Mouse (Mus musculus) lung, embryonic 15.5 days (tissue): ENCODE measurements around the gene Gda. TPM values are rescaled to one million over a fixed set of nuclear protein-coding genes. Genes with fewer than 3 reads are reported as not detected.

Experiments
- ATAC-seq: fragments of 200-750 bp; cut with Nextera tagmentation; 2 replicates; pipeline ENCODE4 v1.8.0; 2017; ENCODE audit warnings: moderate number of reproducible peaks, borderline replicate concordance; ENCODE audit not compliant: low FRiP score, low TSS enrichment; ENCODE audit errors: extremely low read depth
- H3K27ac ChIP-seq: fragments of 300-500 bp; sonication (generic); 2 replicates; pipeline ENCODE4 v1.5.1; 2015; ENCODE audit warnings: moderate library complexity, mild to moderate bottlenecking, inconsistent platforms
- H3K27me3 ChIP-seq: fragments of 300-500 bp; sonication (generic); 2 replicates; pipeline ENCODE4 v1.6.1; 2015; ENCODE audit warnings: inconsistent platforms
- H3K36me3 ChIP-seq: fragments of 300-500 bp; sonication (generic); 2 replicates; pipeline ENCODE4 v1.6.1; 2015; ENCODE audit warnings: inconsistent platforms
- H3K4me1 ChIP-seq: fragments of 300-500 bp; sonication (generic); 2 replicates; pipeline ENCODE4 v1.6.1; 2015; ENCODE audit warnings: inconsistent platforms
- H3K4me2 ChIP-seq: fragments of 300-500 bp; sonication (generic); 2 replicates; pipeline ENCODE4 v1.6.1; 2015; ENCODE audit warnings: inconsistent platforms, mild to moderate bottlenecking, moderate library complexity
- H3K4me3 ChIP-seq: fragments of 300-500 bp; sonication (generic); 2 replicates; pipeline ENCODE4 v1.5.1; 2015; ENCODE audit warnings: mild to moderate bottlenecking, inconsistent platforms
- H3K9ac ChIP-seq: fragments of 300-500 bp; sonication (generic); 2 replicates; pipeline ENCODE4 v1.6.1; 2015; ENCODE audit warnings: inconsistent platforms
- H3K9me3 ChIP-seq: fragments of 300-500 bp; sonication (generic); 2 replicates; pipeline ENCODE4 v1.6.1; 2016; ENCODE audit warnings: inconsistent platforms
- WGBS: fragments of 180-500 bp; shearing (Covaris S2); methylation state at CpG from one replicate; pipeline ENCODE4 v1.1.7; 2015; 5-methylcytosine and 5-hydroxymethylcytosine counted together
- polyA plus RNA-seq: library from polyadenylated mRNA; unstranded; fragments of >200 nt; fragmentation: Nextera tagmentation; extraction: Ambion mirVana; gene quantifications from 2 replicates; pipeline ENCODE4 v1.2.1, GENCODE M21; 2015

The Gda gene
- 0.38 and 0.50 TPM in 2 replicates for polyA plus RNA-seq

DNA sequence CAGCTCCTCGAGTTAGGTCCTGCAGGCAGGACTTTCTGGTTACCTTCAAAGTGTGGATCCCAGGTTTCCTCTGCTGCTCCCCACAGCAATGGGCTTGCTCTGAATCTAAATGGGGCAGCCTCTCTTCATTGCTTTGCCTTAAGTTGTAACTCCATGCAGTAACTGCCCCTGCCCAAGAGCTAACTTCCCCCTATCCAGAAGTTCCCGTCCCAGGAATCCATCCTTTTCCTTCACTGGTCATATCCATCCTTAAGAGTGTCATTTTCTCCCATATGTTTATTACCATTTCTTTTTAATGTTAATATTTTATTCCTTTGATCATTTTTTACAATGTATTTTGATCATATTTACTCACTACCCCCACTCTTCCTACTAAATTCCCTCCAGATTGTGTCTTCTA lies at the start of gene Gda:
Gene Gda, minus strand, starts transcription at position 101 of the 400 bp plus-strand sequence.
- Histone ChIP-seq H3K27ac (no peak within 1 kb of the TSS), H3K4me2 (peak within 1 kb of the TSS; percentile 82), H3K36me3 (no peaks in the 10 kb centered on the region), H3K9ac (0 out of 2 replicates have a peak within 1 kb of the TSS, but pooled peaks have one; percentile 22), H3K4me3 (peak within 1 kb of the TSS; percentile 35), H3K9me3 (no peaks in the 10 kb centered on the region), H3K27me3 (peaks cover 26% of the 10 kb centered on the region), H3K4me1 (no peaks in the 10 kb centered on the region)
- WGBS, result 43% methylated on average over 2 of the region's 2 CpGs
- ATAC-seq, result no peak

DNA sequence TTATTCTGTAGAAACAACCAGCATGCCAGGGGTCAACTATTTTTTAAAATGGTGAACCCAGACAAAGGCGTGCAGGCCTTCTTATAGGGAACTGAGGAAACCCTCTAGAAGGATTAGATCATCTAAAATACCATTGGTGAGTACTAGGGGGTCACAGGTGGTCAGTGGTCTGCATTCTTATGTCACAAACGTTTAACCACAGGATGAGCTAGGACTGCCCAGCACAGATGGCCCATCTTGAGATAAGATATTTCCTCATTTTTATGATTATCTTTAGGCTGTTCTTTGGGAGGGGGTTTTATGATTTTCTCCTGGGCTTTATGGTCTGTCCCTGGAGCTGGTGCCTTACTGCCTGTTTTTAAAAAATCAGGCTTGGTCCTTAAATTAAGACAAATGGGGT lies 47.0 kb upstream of the Gda start:
- H3K27ac ChIP-seq, result no peak overlapping the region
- no peak overlapping the region for H3K9ac ChIP-seq
- H3K4me2 ChIP-seq, result no peak overlapping the region
- WGBS, result 63% methylated on average over 2 of the region's 2 CpGs
- no peaks in the 10 kb centered on the region for H3K36me3 ChIP-seq
- no peaks in the 10 kb centered on the region for H3K4me1 ChIP-seq
- H3K27me3 ChIP-seq, result no peaks in the 10 kb centered on the region
- H3K4me3 ChIP-seq, result no peak overlapping the region
- ATAC-seq, result no peak
- no peaks in the 10 kb centered on the region for H3K9me3 ChIP-seq

DNA sequence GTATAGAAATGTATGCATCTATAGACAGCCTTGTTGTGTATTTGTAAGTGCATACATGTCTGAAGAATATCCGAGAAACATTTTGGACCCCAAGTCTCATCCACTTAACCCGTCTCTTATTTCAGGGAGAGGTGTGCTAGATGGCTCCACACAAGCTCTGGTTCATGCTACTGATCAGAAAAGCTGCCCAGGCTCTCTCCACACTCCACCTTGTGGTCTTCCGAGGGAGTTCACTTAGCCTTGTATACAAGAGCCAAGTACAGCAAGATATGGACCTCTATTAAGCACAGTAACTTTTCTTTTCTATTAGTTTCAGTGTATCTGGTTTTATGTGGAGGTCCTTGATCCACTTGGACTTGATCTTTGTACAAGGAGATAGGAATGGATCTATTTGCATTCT lies 36.9 kb upstream of the Gda start:
- ATAC-seq, result no peak
- Histone ChIP-seq H3K9ac (no peak overlapping the region), H3K27ac (no peak overlapping the region), H3K4me3 (no peak overlapping the region), H3K36me3 (no peaks in the 10 kb centered on the region), H3K9me3 (no peaks in the 10 kb centered on the region), H3K27me3 (no peaks in the 10 kb centered on the region), H3K4me2 (no peak overlapping the region), H3K4me1 (no peaks in the 10 kb centered on the region)
- WGBS, result 35% methylated on average over 3 of the region's 3 CpGs

DNA sequence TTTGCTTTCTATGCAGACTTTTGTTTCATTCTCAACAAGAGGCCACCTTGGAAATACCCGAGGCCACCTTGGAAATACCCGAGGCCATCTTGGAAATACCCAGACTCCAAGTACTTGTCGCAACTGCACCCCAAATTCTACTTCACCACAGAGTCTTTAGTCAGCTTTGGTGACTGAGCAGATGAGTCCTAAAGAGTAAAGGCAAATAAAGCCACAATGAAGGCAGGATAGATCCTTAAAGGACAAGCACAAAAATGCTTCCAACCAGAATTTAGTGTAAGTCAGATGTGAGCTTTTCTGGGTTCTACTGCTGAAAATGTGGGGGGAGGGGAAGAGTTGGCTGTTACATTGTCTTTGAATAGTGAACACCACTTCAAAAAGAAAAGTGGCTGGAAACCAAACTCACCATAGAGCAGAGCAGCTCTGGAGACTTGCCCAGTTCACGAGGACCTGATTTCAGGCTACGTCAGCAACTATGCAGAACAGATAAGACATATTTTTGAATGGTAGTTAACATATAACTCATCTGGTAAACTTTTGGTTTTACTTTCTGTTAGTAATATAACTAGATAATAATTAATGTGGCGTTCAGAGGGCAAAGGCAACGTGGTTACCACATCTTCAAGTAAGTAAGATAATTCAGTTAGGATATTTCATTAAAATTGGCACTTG lies 34.5 kb upstream of the Gda start:
- no peaks in the 10 kb centered on the region for H3K9me3 ChIP-seq
- ATAC-seq, result no peak
- no peak overlapping the region for H3K4me3 ChIP-seq
- H3K4me2 ChIP-seq, result no peak overlapping the region
- no peaks in the 10 kb centered on the region for H3K27me3 ChIP-seq
- H3K4me1 ChIP-seq, result no peaks in the 10 kb centered on the region
- H3K27ac ChIP-seq, result no peak overlapping the region
- no peak overlapping the region for H3K9ac ChIP-seq
- 67% methylated on average over 7 of the region's 7 CpGs for WGBS
- no peaks in the 10 kb centered on the region for H3K36me3 ChIP-seq

DNA sequence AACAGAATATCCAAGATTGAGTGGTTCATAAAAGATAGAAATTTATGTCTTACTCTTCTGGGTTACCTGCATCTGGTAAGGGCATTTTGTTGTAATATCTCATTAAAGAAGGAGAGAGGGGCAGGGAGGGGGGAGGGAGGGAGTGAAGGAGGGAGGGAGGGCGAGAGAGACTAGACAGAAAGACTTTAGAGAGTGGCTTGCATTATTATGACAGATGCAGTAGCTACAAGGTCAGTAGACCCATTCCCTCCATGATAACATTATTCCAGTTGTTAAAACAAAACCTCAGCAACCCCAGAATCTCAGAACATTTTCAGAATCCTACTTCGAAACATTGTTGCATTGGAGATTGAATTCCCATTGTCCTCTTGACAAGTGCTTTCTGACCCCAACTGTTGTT lies 33.9 kb upstream of the Gda start:
- H3K36me3 ChIP-seq, result no peaks in the 10 kb centered on the region
- no peak overlapping the region for H3K4me3 ChIP-seq
- no peak overlapping the region for H3K27ac ChIP-seq
- WGBS, result 78% methylated on average over 2 of the region's 2 CpGs
- no peak overlapping the region for H3K4me2 ChIP-seq
- no peaks in the 10 kb centered on the region for H3K27me3 ChIP-seq
- no peaks in the 10 kb centered on the region for H3K4me1 ChIP-seq
- no peak for ATAC-seq
- no peak overlapping the region for H3K9ac ChIP-seq
- no peaks in the 10 kb centered on the region for H3K9me3 ChIP-seq

DNA sequence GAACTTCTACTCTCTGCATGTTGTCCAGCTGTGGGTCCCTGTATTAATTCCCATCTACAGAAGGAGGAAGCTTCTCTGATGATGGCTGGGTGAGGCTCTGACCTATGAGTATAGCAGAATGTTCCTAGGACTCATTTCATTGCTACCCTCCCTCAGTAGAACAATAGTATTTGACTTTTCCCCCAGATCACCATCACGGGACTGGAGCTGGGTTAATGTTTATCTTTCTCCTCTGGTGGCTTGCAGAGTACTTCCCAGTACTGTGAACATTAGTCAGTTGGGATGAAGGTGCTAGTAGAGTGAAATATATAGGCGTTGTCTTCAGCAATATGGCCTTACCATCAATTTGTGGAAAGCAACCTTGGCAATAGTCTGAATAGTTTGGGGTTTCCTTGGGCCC lies 31.5 kb upstream of the Gda start:
- Histone ChIP-seq H3K4me3 (no peak overlapping the region), H3K27me3 (no peaks in the 10 kb centered on the region), H3K36me3 (no peaks in the 10 kb centered on the region), H3K4me1 (no peaks in the 10 kb centered on the region), H3K27ac (no peak overlapping the region), H3K4me2 (no peak overlapping the region), H3K9me3 (no peaks in the 10 kb centered on the region), H3K9ac (no peak overlapping the region)
- ATAC-seq, result no peak
- 50% methylated on average over 2 of the region's 2 CpGs for WGBS

DNA sequence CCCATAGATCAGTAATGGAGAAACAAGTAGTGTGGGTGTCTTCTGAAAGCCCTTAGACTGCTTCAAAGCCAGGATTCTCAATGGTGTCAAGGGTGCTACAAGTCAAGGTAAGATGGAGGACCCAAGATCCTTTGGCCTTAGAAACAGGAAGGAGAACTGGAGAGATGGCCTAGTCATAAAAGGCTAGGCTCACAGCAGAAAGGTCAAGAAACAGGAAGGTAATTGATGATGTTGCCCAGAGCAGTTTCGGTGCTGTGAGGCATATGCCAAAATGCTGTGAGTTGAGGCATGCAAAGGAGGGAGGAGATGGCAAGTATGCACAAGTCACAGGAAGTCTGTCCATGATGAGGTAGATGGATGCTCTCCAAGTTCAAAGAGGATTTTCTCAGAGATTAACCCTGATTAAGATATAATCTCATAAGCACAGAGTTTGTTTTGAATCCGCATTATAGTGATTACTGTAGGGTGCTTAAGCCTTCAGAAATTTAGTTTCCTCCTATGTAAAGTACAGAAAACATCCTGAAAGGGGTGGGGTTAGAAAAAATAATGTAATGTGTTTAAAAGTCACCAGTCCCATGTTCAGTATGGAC lies 26.2 kb upstream of the Gda start:
- H3K4me2 ChIP-seq, result no peak overlapping the region
- no peak overlapping the region for H3K27ac ChIP-seq
- no peaks in the 10 kb centered on the region for H3K36me3 ChIP-seq
- H3K9ac ChIP-seq, result no peak overlapping the region
- no peaks in the 10 kb centered on the region for H3K27me3 ChIP-seq
- no peaks in the 10 kb centered on the region for H3K4me1 ChIP-seq
- H3K9me3 ChIP-seq, result no peaks in the 10 kb centered on the region
- 89% methylated on average over 2 of the region's 2 CpGs for WGBS
- H3K4me3 ChIP-seq, result no peak overlapping the region
- no peak for ATAC-seq

DNA sequence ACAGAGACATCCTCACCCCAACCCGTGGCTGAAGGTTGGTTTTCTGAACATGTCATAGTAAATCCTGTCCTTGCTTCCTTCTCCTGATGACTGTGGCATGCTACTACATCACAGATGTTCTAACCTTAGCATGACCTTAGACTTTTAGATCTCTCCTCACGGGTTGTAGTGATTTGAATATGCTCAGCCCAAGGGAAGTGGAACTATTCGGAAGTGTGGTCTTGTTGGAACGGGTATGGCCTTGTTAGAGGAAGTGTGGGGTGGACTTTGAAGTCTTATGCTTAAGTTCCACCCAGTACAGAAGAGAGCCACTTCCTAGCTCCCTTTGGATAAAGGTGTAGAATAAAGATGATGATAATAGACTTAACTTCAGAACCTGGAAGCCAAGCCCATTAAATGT lies 22.6 kb upstream of the Gda start:
- no peak overlapping the region for H3K9ac ChIP-seq
- H3K36me3 ChIP-seq, result no peaks in the 10 kb centered on the region
- no peak overlapping the region for H3K4me3 ChIP-seq
- H3K9me3 ChIP-seq, result no peaks in the 10 kb centered on the region
- WGBS, result 56% methylated on average over 4 of the region's 4 CpGs
- no peaks in the 10 kb centered on the region for H3K4me1 ChIP-seq
- H3K27me3 ChIP-seq, result no peaks in the 10 kb centered on the region
- ATAC-seq, result no peak
- no peak overlapping the region for H3K4me2 ChIP-seq
- H3K27ac ChIP-seq, result no peak overlapping the region

DNA sequence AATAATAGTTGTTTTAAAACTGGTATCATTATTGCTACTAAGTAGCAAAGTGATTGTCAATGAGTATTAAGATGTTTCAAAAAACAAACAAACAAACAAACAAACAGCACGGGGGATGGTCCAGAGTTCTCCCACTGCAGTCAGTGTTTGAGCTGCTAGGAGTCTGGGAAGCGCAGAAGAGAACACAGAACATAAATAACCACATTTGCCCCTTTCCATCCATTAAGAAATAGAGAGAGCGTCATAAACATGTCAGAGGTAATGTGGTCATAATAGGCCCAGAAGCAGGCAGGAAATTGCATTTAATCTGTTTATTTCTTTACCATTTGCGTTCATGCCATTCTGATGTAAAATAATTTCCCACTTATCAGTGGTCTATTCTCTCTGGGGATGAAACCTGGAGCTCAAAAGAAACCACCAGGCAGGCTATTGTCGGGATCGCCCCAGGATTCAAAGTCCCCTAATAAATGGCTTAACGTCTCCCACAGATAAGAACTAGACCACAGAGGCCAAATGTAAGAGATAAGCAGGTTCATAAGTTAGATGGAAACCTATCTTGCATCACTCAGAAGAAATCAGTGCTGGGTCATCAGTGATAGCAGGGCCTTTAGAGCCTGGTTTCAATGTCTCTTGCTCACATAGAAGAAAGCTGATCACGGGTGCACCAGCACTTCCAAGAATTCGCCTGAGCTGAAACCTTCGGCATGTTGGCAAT lies 20.7 kb upstream of the Gda start:
- 74% methylated on average over 10 of the region's 10 CpGs for WGBS
- H3K36me3 ChIP-seq, result no peaks in the 10 kb centered on the region
- H3K27ac ChIP-seq, result no peak overlapping the region
- no peaks in the 10 kb centered on the region for H3K27me3 ChIP-seq
- H3K4me2 ChIP-seq, result no peak overlapping the region
- no peak overlapping the region for H3K4me3 ChIP-seq
- no peaks in the 10 kb centered on the region for H3K4me1 ChIP-seq
- H3K9ac ChIP-seq, result no peak overlapping the region
- H3K9me3 ChIP-seq, result no peaks in the 10 kb centered on the region
- ATAC-seq, result no peak

DNA sequence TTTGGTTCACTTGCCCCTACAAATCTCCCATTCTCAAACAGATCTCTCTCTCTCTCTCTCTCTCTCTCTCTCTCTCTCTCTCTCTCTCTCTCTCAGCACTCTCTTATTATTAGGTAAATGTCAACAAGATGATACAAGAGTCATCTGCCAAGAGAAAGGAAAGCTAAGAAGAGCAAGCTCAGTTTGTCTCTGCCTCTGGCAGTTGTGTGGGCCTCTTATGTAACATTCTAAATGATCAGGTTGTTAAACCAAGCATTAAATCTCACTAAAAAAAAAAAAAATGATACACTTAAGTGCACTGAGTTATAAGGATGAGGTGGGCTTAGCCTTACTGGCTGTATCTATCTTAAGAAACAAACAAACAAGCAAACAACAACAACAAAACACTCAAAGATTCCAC lies 18.1 kb upstream of the Gda start:
- Histone ChIP-seq H3K36me3 (no peaks in the 10 kb centered on the region), H3K27ac (no peak overlapping the region), H3K4me3 (no peak overlapping the region), H3K9me3 (no peaks in the 10 kb centered on the region), H3K27me3 (no peaks in the 10 kb centered on the region), H3K4me1 (no peaks in the 10 kb centered on the region), H3K9ac (no peak overlapping the region), H3K4me2 (no peak overlapping the region)
- no peak for ATAC-seq

DNA sequence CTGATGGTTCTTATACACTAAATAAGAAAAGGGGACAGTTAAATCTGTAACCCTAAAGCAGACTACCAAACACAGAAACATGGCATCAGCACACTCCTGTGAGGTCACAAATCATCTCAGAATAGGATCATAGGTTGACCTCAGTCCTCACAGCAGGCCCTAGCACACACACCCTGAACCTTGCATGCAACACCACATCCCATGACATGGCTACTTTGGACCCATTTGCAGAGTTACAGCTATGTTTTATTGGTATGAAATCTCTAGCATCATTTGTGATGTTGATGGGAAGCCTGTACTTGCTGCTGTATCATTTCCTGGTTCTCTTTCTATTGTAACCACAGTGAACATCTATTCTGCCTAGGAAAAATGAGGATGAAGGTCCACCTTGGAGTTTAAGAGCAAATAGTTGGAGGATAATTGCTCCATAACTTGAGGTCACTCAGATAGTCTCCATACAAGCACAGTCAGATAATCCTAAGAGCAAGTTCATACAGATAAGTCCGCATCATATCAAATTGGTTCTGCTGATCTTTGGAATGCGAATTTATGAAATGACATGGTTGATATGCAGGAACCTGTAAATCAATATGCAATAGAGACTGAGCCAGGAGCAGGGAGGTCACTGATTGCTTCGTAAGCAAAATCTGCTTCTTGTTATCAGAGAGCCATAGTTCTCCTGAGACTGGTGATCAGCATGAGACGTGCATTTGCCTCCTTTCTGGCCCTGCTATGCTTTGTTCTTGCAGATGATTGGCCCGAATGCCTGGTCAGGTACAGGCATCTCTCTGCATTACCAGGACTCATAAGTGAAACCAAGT lies 14.1 kb upstream of the Gda start:
- Histone ChIP-seq H3K27ac (no peak overlapping the region), H3K27me3 (no peaks in the 10 kb centered on the region), H3K4me2 (no peak overlapping the region), H3K4me3 (no peak overlapping the region), H3K9ac (no peak overlapping the region), H3K9me3 (no peaks in the 10 kb centered on the region), H3K4me1 (no peaks in the 10 kb centered on the region), H3K36me3 (no peaks in the 10 kb centered on the region)
- no peak for ATAC-seq
- WGBS, result 79% methylated on average over 5 of the region's 5 CpGs

DNA sequence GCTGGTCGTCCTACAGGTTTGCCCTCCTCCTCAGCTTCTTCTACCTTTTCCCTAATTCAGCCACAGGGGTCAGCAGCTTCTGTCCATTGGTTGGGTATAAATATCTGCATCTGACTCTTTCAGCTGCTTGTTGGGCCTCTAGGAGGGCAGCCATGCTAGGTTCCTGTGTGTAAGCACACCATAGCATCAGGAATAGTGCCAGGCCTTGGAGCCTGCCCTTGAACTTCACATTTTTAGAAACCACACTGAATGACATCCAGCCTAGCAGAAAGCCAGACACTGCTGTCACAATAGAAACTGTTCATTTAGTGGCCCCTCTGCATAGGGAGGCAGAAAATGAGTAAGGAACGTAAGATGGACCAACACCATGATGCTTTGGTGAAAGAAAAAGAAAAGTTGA lies 8.9 kb upstream of the Gda start:
- Histone ChIP-seq H3K9ac (no peak overlapping the region), H3K27ac (no peak overlapping the region), H3K4me3 (no peak overlapping the region), H3K36me3 (no peaks in the 10 kb centered on the region), H3K4me2 (no peak overlapping the region), H3K4me1 (no peaks in the 10 kb centered on the region), H3K9me3 (no peaks in the 10 kb centered on the region), H3K27me3 (no peaks in the 10 kb centered on the region)
- no peak for ATAC-seq
- 72% methylated on average over 2 of the region's 2 CpGs for WGBS
